9 mouse cellular contexts compared by ENCODE assay signal in the genomic region with DNA sequence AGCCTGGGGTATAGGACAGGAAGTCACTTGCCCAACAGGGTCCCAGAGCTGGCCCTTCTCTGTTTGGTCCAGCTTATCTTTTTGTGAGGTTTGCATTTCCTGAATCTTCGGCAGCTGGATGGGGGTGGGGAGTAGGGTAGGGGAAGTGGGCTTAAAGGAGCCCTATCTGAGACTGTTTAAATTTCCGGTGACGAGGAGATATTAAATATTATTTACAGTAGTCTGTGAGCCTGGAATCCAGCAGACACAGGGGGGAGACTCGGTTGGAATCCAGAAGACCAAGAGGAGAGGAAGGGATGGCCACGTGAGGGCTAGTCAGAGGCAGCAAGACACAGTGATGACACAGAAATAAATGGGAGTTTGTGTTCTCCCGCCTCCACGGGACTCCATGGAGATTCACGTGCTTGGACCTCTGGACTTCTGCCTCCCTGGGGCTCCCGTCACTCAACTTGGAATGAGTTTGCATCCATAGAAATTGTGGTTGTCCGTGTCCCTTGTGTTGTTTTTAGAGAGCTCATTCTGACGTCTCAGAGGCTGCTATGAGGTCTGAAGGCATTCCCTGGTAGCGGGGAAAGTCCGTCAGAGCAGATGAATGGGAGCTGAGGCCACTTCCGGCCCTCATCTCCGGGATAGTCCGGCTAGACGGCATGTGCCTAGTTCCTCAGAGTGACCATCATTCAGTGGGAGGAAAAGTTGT.
DNase-seq lines count a peak whose midpoint lies in the region; ATAC-seq and TF ChIP-seq lines count a peak whose summit lies in the region.
"Had no signal": no experiment of that assay in that cellular context is flagged by ENCODE, and none has a peak within 500 bp of the region (broad histone marks: within the 10 kb centered on the region; RNA-seq: fewer than 3 reads in every experiment).

No protein-coding gene starts in this region.

- H3K4me1 ChIP-seq in lung, embryonic 14.5 days (ENCODE audit: insufficient read depth) = peaks cover 22% of the 10 kb centered on the region
- H3K4me1 ChIP-seq in lung, adult 2 months (ENCODE audit: control insufficient read depth, insufficient read depth, low read length) = peaks cover 14% of the 10 kb centered on the region
- H3K4me1 ChIP-seq in heart, embryonic 15.5 days (replicated peaks) = peaks cover 32% of the 10 kb centered on the region
- peaks cover 28% of the 10 kb centered on the region for H3K4me1 ChIP-seq in limb, embryonic 10.5 days
- peaks cover 8% of the 10 kb centered on the region for H3K4me1 ChIP-seq in forebrain, embryonic 16.5 days (replicated peaks; ENCODE audit: control insufficient read depth, insufficient read depth, low read length)

- WGBS in lung, embryonic 14.5 days = 20% methylated on average over 17 of the region's 17 CpGs
- 24% methylated on average over 17 of the region's 17 CpGs for WGBS in lung, adult 2 months
- WGBS in heart, embryonic 15.5 days = 37% methylated on average over 17 of the region's 17 CpGs
- 81% methylated on average over 17 of the region's 17 CpGs for WGBS in limb, embryonic 10.5 days
- 76% methylated on average over 17 of the region's 17 CpGs for WGBS in forebrain, embryonic 16.5 days

- ATAC-seq in lung, embryonic 14.5 days (ENCODE audit: insufficient read depth) = peak; percentile 74
- peak; percentile 45 for ATAC-seq in heart, embryonic 15.5 days (replicated peaks; ENCODE audit: insufficient number of reproducible peaks, insufficient read depth, low FRiP score, low read depth)
- ATAC-seq in frontal cortex, adult (ENCODE audit: low TSS enrichment) = no peak
- no peak for ATAC-seq in forebrain, embryonic 16.5 days

- H3K9ac ChIP-seq in lung, embryonic 14.5 days = peak overlapping the region; percentile 26; the same call in 1 of the 2 replicates
- no peak overlapping the region for H3K9ac ChIP-seq in heart, embryonic 15.5 days
- H3K9ac ChIP-seq in forebrain, embryonic 16.5 days (replicated peaks; ENCODE audit: low read depth, low read length) = no peak overlapping the region
- H3K9ac ChIP-seq: hindbrain, embryonic 15.5 days had no signal

- no peak for TF ChIP-seq POLR2A in lung, adult 2 months (IDR thresholded peaks at IDR 0.05; ENCODE audit: borderline replicate concordance, extremely low read depth, low read depth, low read length)

- TF ChIP-seq CTCF in lung, embryonic 14.5 days (IDR thresholded peaks at IDR 0.05; ENCODE audit: low read depth) = no peak
- no peak for TF ChIP-seq CTCF in lung, adult 2 months (IDR thresholded peaks at IDR 0.05; ENCODE audit: insufficient read depth, low read length)

- H3K27me3 ChIP-seq in lung, embryonic 14.5 days (ENCODE audit: insufficient read depth, low read length) = no peaks in the 10 kb centered on the region
- H3K27me3 ChIP-seq in heart, embryonic 15.5 days = no peaks in the 10 kb centered on the region
- no peaks in the 10 kb centered on the region for H3K27me3 ChIP-seq in limb, embryonic 10.5 days (ENCODE audit: low read depth, poor library complexity, severe bottlenecking)
- no peaks in the 10 kb centered on the region for H3K27me3 ChIP-seq in forebrain, embryonic 16.5 days (replicated peaks; ENCODE audit: control insufficient read depth, insufficient read depth, low read length)
- H3K27me3 ChIP-seq: hindbrain, embryonic 15.5 days had no signal

- H3K4me3 ChIP-seq in lung, embryonic 14.5 days (ENCODE audit: low read depth, low read length) = no peak overlapping the region
- no peak overlapping the region for H3K4me3 ChIP-seq in lung, adult 2 months (replicated peaks; ENCODE audit: extremely low read depth, low read depth, low read length)
- H3K4me3 ChIP-seq in heart, embryonic 15.5 days = no peak overlapping the region
- H3K4me3 ChIP-seq in limb, embryonic 10.5 days = no peak overlapping the region
- H3K4me3 ChIP-seq in forebrain, embryonic 16.5 days (replicated peaks; ENCODE audit: low read length) = no peak overlapping the region
- H3K4me3 ChIP-seq: hindbrain, embryonic 15.5 days had no signal

- no peaks in the 10 kb centered on the region for H3K36me3 ChIP-seq in lung, embryonic 14.5 days (ENCODE audit: insufficient read depth)
- no peaks in the 10 kb centered on the region for H3K36me3 ChIP-seq in heart, embryonic 15.5 days
- H3K36me3 ChIP-seq in limb, embryonic 10.5 days = peaks cover 6% of the 10 kb centered on the region; the same call in 1 of the 2 replicates
- no peaks in the 10 kb centered on the region for H3K36me3 ChIP-seq in forebrain, embryonic 16.5 days (ENCODE audit: control insufficient read depth, insufficient read depth)
- H3K36me3 ChIP-seq: hindbrain, embryonic 15.5 days had no signal

- H3K9me3 ChIP-seq in lung, embryonic 14.5 days (ENCODE audit: low read depth, low read length) = no peaks in the 10 kb centered on the region
- no peaks in the 10 kb centered on the region for H3K9me3 ChIP-seq in heart, embryonic 15.5 days (replicated peaks)
- no peaks in the 10 kb centered on the region for H3K9me3 ChIP-seq in limb, embryonic 10.5 days (replicated peaks)
- H3K9me3 ChIP-seq in forebrain, embryonic 16.5 days (ENCODE audit: control insufficient read depth, low read length) = no peaks in the 10 kb centered on the region
- H3K9me3 ChIP-seq: hindbrain, embryonic 15.5 days had no signal

- DNase-seq in lung, embryonic 14.5 days = peak; percentile 77
- no peak for DNase-seq in lung, adult 2 months
- no peak for DNase-seq in limb, embryonic 10.5 days (ENCODE audit: low spot score)
- peak; percentile 36 for DNase-seq in skeletal muscle tissue, adult 2 months (ENCODE audit: low read depth, low spot score)
- DNase-seq in spleen, adult 18-20 months = no peak

- H3K4me2 ChIP-seq in lung, embryonic 14.5 days = peak overlapping the region; percentile 39
- H3K4me2 ChIP-seq in heart, embryonic 15.5 days = peak overlapping the region; percentile 35
- H3K4me2 ChIP-seq in forebrain, embryonic 16.5 days (ENCODE audit: low read length) = no peak overlapping the region
- H3K4me2 ChIP-seq: hindbrain, embryonic 15.5 days had no signal

- peak overlapping the region; percentile 93 for H3K27ac ChIP-seq in lung, embryonic 14.5 days (ENCODE audit: low read depth)
- peak overlapping the region; percentile 74 for H3K27ac ChIP-seq in heart, embryonic 15.5 days
- H3K27ac ChIP-seq in limb, embryonic 10.5 days = peak overlapping the region; percentile 34; the same call in 1 of the 2 replicates
- no peak overlapping the region for H3K27ac ChIP-seq in forebrain, embryonic 16.5 days (ENCODE audit: low read length)
- H3K27ac ChIP-seq: hindbrain, embryonic 15.5 days had no signal

Comparison
In these comparisons a context has a peak if more than half of its experiments do, and no peak if none do; other contexts are left out.
1. DNase-seq: peak in lung, embryonic 14.5 days (single experiment) and skeletal muscle tissue, adult 2 months (single experiment); none in lung, adult 2 months (single experiment), limb, embryonic 10.5 days (single experiment) and spleen, adult 18-20 months (0 of 2).
2. ATAC-seq: peak in lung, embryonic 14.5 days (single experiment) and heart, embryonic 15.5 days (single experiment); none in frontal cortex, adult (single experiment) and forebrain, embryonic 16.5 days (single experiment).